9 mouse cellular contexts compared by ENCODE assay signal in the genomic region with DNA sequence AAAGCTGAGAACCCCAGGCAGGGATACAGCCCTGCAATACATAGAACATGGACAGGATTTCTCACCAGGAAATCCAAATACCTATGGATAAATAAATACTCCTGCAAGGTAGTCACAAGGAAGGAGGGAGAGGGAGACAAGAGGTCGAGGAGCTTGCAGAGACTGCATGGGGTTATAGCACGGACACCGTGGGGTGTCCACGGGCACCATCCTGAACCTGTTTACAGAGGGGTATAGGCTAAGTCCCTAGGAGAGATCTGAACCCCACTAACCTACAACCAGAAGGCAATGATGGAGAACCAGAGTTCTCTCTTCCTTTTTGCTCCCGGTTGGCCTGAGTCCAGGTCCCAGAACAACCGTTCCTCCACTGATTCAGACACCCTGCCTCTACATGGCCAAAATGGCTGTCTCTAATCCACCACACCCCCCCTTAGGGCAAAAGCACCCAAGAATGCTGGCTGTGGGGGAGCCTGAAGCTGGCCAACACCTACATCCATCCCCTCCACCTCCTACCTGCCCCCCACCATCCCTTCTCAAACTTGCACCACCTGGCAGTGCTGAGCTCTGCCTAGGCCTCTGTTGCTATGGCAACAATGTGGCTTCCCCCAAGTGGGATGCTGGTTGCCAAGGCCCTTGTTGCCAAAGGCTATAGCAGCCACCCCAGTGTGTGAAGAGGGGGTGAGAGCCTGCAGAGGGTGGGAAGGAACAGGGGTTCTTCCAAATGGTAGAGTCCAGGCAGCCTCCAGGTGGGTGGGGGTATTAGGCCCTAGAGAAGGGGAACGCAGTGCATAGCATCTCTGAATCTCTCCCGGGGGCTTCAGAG.
DNase-seq lines count a peak whose midpoint lies in the region; ATAC-seq lines count a peak whose summit lies in the region.
"Had no signal": no experiment of that assay in that cellular context is flagged by ENCODE, and none has a peak within 500 bp of the region (broad histone marks: within the 10 kb centered on the region; RNA-seq: fewer than 3 reads in every experiment).

No protein-coding gene starts in this region.

- H3K36me3 ChIP-seq in embryonic facial prominence, embryonic 11.5 days (replicated peaks; ENCODE audit: control insufficient read depth, insufficient read depth, low read depth, low read length): no peaks in the 10 kb centered on the region
- peaks cover 15% of the 10 kb centered on the region; the same call in 1 of the 2 replicates for H3K36me3 ChIP-seq in embryonic facial prominence, embryonic 10.5 days (replicated peaks)
- H3K36me3 ChIP-seq in forebrain, embryonic 16.5 days (ENCODE audit: control insufficient read depth, insufficient read depth): no peaks in the 10 kb centered on the region
- H3K36me3 ChIP-seq in liver, embryonic 12.5 days: no peaks in the 10 kb centered on the region
- H3K36me3 ChIP-seq: liver, embryonic 13.5 days had no signal

- H3K9me3 ChIP-seq in embryonic facial prominence, embryonic 11.5 days (replicated peaks; ENCODE audit: control insufficient read depth, low read length): no peaks in the 10 kb centered on the region
- no peaks in the 10 kb centered on the region for H3K9me3 ChIP-seq in embryonic facial prominence, embryonic 10.5 days
- no peaks in the 10 kb centered on the region for H3K9me3 ChIP-seq in forebrain, embryonic 16.5 days (ENCODE audit: control insufficient read depth, low read length)
- no peaks in the 10 kb centered on the region for H3K9me3 ChIP-seq in liver, embryonic 12.5 days (replicated peaks)
- H3K9me3 ChIP-seq: liver, embryonic 13.5 days had no signal

- no peak overlapping the region for H3K27ac ChIP-seq in embryonic facial prominence, embryonic 11.5 days (replicated peaks; ENCODE audit: low read depth, low read length)
- H3K27ac ChIP-seq in embryonic facial prominence, embryonic 10.5 days (replicated peaks): no peak overlapping the region
- peak overlapping the region; percentile 71 for H3K27ac ChIP-seq in forebrain, embryonic 16.5 days (ENCODE audit: low read length)
- H3K27ac ChIP-seq in liver, embryonic 12.5 days: no peak overlapping the region
- H3K27ac ChIP-seq: liver, embryonic 13.5 days had no signal

- 0 out of 2 replicates have a peak, but pooled peaks have one; percentile 40 for ATAC-seq in embryonic facial prominence, embryonic 11.5 days (replicated peaks; ENCODE audit: insufficient number of reproducible peaks, low FRiP score, low TSS enrichment, low read depth)
- peak; percentile 78 for ATAC-seq in forebrain, embryonic 16.5 days
- ATAC-seq in liver, embryonic 12.5 days: no peak

- H3K4me1 ChIP-seq in embryonic facial prominence, embryonic 11.5 days (ENCODE audit: control insufficient read depth, insufficient read depth, low read length): no peaks in the 10 kb centered on the region
- H3K4me1 ChIP-seq in embryonic facial prominence, embryonic 10.5 days: peaks cover 42% of the 10 kb centered on the region
- peaks cover 31% of the 10 kb centered on the region for H3K4me1 ChIP-seq in forebrain, embryonic 16.5 days (replicated peaks; ENCODE audit: control insufficient read depth, insufficient read depth, low read length)
- no peaks in the 10 kb centered on the region; the same call in 1 of the 2 replicates for H3K4me1 ChIP-seq in liver, embryonic 12.5 days
- H3K4me1 ChIP-seq: liver, embryonic 13.5 days had no signal

- DNase-seq in embryonic facial prominence, embryonic 11.5 days (ENCODE audit: low spot score): no peak
- DNase-seq in embryonic facial prominence, embryonic 10.5 days (ENCODE audit: low spot score): no peak
- DNase-seq in left cerebral cortex, adult 9 months (ENCODE audit: low spot score in 2 of 2): peak; percentile 70 to 81
- peak; percentile 56 for DNase-seq in retina, embryonic 14.5 days (ENCODE audit: low spot score)
- no peak for DNase-seq in c-Kit-positive CD71-positive TER-119-positive erythroid progenitor cells, embryonic 14.5 days (ENCODE audit: low spot score)
- DNase-seq in spleen, postnatal 36 days (ENCODE audit: low spot score in 2 of 2): no peak
- DNase-seq: liver, embryonic 13.5 days had no signal

- no peak overlapping the region for H3K4me2 ChIP-seq in embryonic facial prominence, embryonic 11.5 days (ENCODE audit: low read depth, low read length)
- H3K4me2 ChIP-seq in forebrain, embryonic 16.5 days (ENCODE audit: low read length): peak overlapping the region; percentile 10; the same call in 1 of the 2 replicates
- no peak overlapping the region for H3K4me2 ChIP-seq in liver, embryonic 12.5 days
- H3K4me2 ChIP-seq: liver, embryonic 13.5 days had no signal

- no peak overlapping the region; the same call in 1 of the 2 replicates for H3K9ac ChIP-seq in embryonic facial prominence, embryonic 11.5 days (replicated peaks; ENCODE audit: low read length)
- peak overlapping the region; percentile 14 for H3K9ac ChIP-seq in forebrain, embryonic 16.5 days (replicated peaks; ENCODE audit: low read depth, low read length)
- H3K9ac ChIP-seq in liver, embryonic 12.5 days: no peak overlapping the region
- H3K9ac ChIP-seq: liver, embryonic 13.5 days had no signal

- no peaks in the 10 kb centered on the region for H3K27me3 ChIP-seq in embryonic facial prominence, embryonic 11.5 days (ENCODE audit: control insufficient read depth, insufficient read depth, low read length)
- no peaks in the 10 kb centered on the region for H3K27me3 ChIP-seq in embryonic facial prominence, embryonic 10.5 days (replicated peaks; ENCODE audit: low read depth, poor library complexity, severe bottlenecking)
- no peaks in the 10 kb centered on the region for H3K27me3 ChIP-seq in forebrain, embryonic 16.5 days (replicated peaks; ENCODE audit: control insufficient read depth, insufficient read depth, low read length)
- no peaks in the 10 kb centered on the region; the same call in 1 of the 2 replicates for H3K27me3 ChIP-seq in liver, embryonic 12.5 days (replicated peaks)
- H3K27me3 ChIP-seq: liver, embryonic 13.5 days had no signal

- whole genome bisulfite sequencing in embryonic facial prominence, embryonic 11.5 days: 80% methylated on average over 8 of the region's 8 CpGs
- 87% methylated on average over 8 of the region's 8 CpGs for WGBS in embryonic facial prominence, embryonic 10.5 days
- whole genome bisulfite sequencing in forebrain, embryonic 16.5 days: 73% methylated on average over 8 of the region's 8 CpGs
- 77% methylated on average over 8 of the region's 8 CpGs for WGBS in liver, embryonic 12.5 days (ENCODE audit: insufficient replicate concordance)

- no peak overlapping the region for H3K4me3 ChIP-seq in embryonic facial prominence, embryonic 11.5 days (ENCODE audit: low read depth, low read length)
- no peak overlapping the region for H3K4me3 ChIP-seq in embryonic facial prominence, embryonic 10.5 days
- H3K4me3 ChIP-seq in forebrain, embryonic 16.5 days (replicated peaks; ENCODE audit: low read length): no peak overlapping the region
- no peak overlapping the region for H3K4me3 ChIP-seq in liver, embryonic 12.5 days
- H3K4me3 ChIP-seq: liver, embryonic 13.5 days had no signal

Comparison
In these comparisons a context has a peak if more than half of its experiments do, and no peak if none do; other contexts are left out.
1. DNase-seq: peak in left cerebral cortex, adult 9 months (2 of 2) and retina, embryonic 14.5 days (single experiment); none in embryonic facial prominence, embryonic 11.5 days (single experiment), embryonic facial prominence, embryonic 10.5 days (single experiment), c-Kit-positive CD71-positive TER-119-positive erythroid progenitor cells, embryonic 14.5 days (single experiment) and spleen, postnatal 36 days (0 of 2).